ENCODE assay signal across 27 mouse cellular contexts in the genomic region with DNA sequence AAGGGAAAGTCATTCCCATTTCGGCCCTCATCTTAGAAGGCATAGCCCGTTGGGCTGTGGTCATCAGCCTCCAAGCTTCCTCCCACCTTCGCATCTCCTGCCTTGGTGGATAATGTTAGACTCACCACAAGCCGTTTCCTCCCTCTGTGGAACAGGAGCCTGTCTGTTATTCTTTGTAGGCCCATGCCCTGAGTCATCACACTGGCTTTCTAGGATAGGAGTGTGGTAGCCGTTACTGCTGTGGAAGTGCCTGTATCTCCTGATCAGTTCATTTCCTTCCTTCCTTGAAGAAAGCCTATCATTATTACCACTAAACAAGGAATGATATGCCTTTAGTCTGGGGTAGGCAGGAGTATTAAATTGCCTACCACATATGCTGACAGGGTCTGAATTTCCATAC. TPM values are rescaled to one million over a fixed set of nuclear protein-coding genes. Genes with fewer than 3 reads are reported as not detected.
DNase-seq lines count a peak whose midpoint lies in the region; ATAC-seq and TF ChIP-seq lines count a peak whose summit lies in the region.
"Had no signal": no experiment of that assay in that cellular context is flagged by ENCODE, and none has a peak within 500 bp of the region (broad histone marks: within the 10 kb centered on the region; RNA-seq: fewer than 3 reads in every experiment).

No protein-coding gene starts in this region.

- no peak for DNase-seq in gastrocnemius, adult 2 months
- DNase-seq in gastrocnemius, adult 18-20 months (ENCODE audit: low spot score) = no peak
- peak; percentile 28 for DNase-seq in MEL-GATA-1-ER (ENCODE audit: extremely low read depth, low read depth)
- DNase-seq in natural killer cell, adult 2 months (ENCODE audit: low spot score in 2 of 2) = no peak
- DNase-seq in left cerebral cortex, adult 9 months (ENCODE audit: low spot score in 2 of 2) = no peak
- DNase-seq: adrenal gland, adult 8-10 months; adrenal gland, postnatal 14 days; adrenal gland, postnatal 36 days; cerebellum, adult 11-12 months; cerebellum, adult 2 months; cerebellum, adult 9-10 months; cerebellum, postnatal 10 days; cerebellum, postnatal 25 days; forebrain, postnatal 0 days had no signal

- no peak for ATAC-seq in megakaryocyte, adult 5-6 weeks (ENCODE audit: poor library complexity, severe bottlenecking)
- ATAC-seq: activated CD4-positive, CD25-positive, alpha-beta regulatory T cell, adult 4 months; forebrain, embryonic 13.5 days; forebrain, embryonic 15.5 days; forebrain, postnatal 0 days; Patski had no signal

- H3K36me3 ChIP-seq in megakaryocyte, embryonic 14.5 days (replicated peaks; ENCODE audit: low read length) = peaks cover 73% of the 10 kb centered on the region
- H3K36me3 ChIP-seq: embryonic facial prominence, embryonic 12.5 days had no signal

- no peak for TF ChIP-seq CTCF in gastrocnemius, adult 2 months (IDR thresholded peaks at IDR 0.05)

- peak overlapping the region; percentile 25; the same call in 1 of the 2 replicates for H3K27ac ChIP-seq in gastrocnemius, adult 2 months
- H3K27ac ChIP-seq: embryonic facial prominence, embryonic 10.5 days; embryonic facial prominence, embryonic 12.5 days; forebrain, embryonic 13.5 days; forebrain, embryonic 15.5 days had no signal

- no peak overlapping the region for H3K4me3 ChIP-seq in gastrocnemius, adult 2 months
- peak overlapping the region; percentile 82 for H3K4me3 ChIP-seq in megakaryocyte, embryonic 14.5 days (replicated peaks)
- H3K4me3 ChIP-seq: embryonic facial prominence, embryonic 10.5 days; embryonic facial prominence, embryonic 12.5 days; forebrain, embryonic 13.5 days; forebrain, embryonic 15.5 days had no signal

- H3K9me3 ChIP-seq in megakaryocyte, embryonic 14.5 days = no peaks in the 10 kb centered on the region
- H3K9me3 ChIP-seq: embryonic facial prominence, embryonic 10.5 days; embryonic facial prominence, embryonic 12.5 days; forebrain, embryonic 13.5 days; forebrain, embryonic 15.5 days had no signal

- H3K4me1 ChIP-seq in megakaryocyte, embryonic 14.5 days = peaks cover 57% of the 10 kb centered on the region
- H3K4me1 ChIP-seq: embryonic facial prominence, embryonic 12.5 days; forebrain, embryonic 13.5 days; forebrain, embryonic 15.5 days had no signal

- H3K27me3 ChIP-seq in megakaryocyte, embryonic 14.5 days (replicated peaks) = no peaks in the 10 kb centered on the region
- H3K27me3 ChIP-seq: embryonic facial prominence, embryonic 12.5 days; forebrain, embryonic 13.5 days; forebrain, embryonic 15.5 days; Patski had no signal

- intact Hi-C loops in gastrocnemius, adult 2 months (cut with DNase I) = loop anchor here (5.0 kb wide), 1 partner anchor 55 kb away; a partner anchor contains a TSS

RNA-seq across cellular contexts. Expression of a gene that starts 22.9 kb away (rescaled TPM):
- total RNA-seq in gastrocnemius, adult 2 months (2021) = 1 to 10 TPM; 5.0 to 8.6 TPM
- 1 to 10 TPM; 7.2 to 8.4 TPM for total RNA-seq in gastrocnemius, adult 18-20 months (2021)
- polyA plus RNA-seq in megakaryocyte, embryonic 14.5 days (2012; ENCODE audit: insufficient read depth, low replicate concordance) = 1.0 TPM in 1 of 2 replicates, not detected in the other
- total RNA-seq in megakaryocyte, adult 5-6 weeks (2015) = 48.4 and 53.0 TPM in 2 replicates
- 43.6 and 49.8 TPM in 2 replicates for total RNA-seq in megakaryocyte, adult 5-6 weeks (2017)

RNA-seq across cellular contexts. Expression of a gene that starts 23.3 kb away (rescaled TPM):
- total RNA-seq in gastrocnemius, adult 2 months (2021) = under 1 TPM in 1 of 2 experiments, not detected in 1; 0.47 TPM
- under 1 TPM in 1 of 2 experiments, not detected in 1; 0.11 TPM for total RNA-seq in gastrocnemius, adult 18-20 months (2021)
- 7.2 and 10.9 TPM in 2 replicates for polyA plus RNA-seq in megakaryocyte, embryonic 14.5 days (2012; ENCODE audit: insufficient read depth, low replicate concordance)
- total RNA-seq in megakaryocyte, adult 5-6 weeks (2015) = 36.9 and 42.5 TPM in 2 replicates
- 135 and 170 TPM in 2 replicates for total RNA-seq in megakaryocyte, adult 5-6 weeks (2017)

RNA-seq across cellular contexts. Expression of a gene that starts 41.1 kb away (rescaled TPM):
- not detected for total RNA-seq in gastrocnemius, adult 2 months (2021)
- not detected for total RNA-seq in gastrocnemius, adult 18-20 months (2021)
- not detected in 2 replicates for polyA plus RNA-seq in megakaryocyte, embryonic 14.5 days (2012; ENCODE audit: insufficient read depth, low replicate concordance)
- 0.14 TPM in 1 of 2 replicates, not detected in the other for total RNA-seq in megakaryocyte, adult 5-6 weeks (2015)
- 0.59 TPM in 1 of 2 replicates, not detected in the other for total RNA-seq in megakaryocyte, adult 5-6 weeks (2017)
- total RNA-seq: adrenal gland, adult 18-20 months; adrenal gland, adult 8-10 months; forebrain, postnatal 0 days had no signal
- polyA plus RNA-seq: embryonic facial prominence, embryonic 10.5 days; forebrain, embryonic 11.5 days; forebrain, postnatal 0 days; Patski had no signal

RNA-seq across cellular contexts. Expression of a gene that starts 52.7 kb away (rescaled TPM):
- 1 to 10 TPM; 2.3 to 3.5 TPM for total RNA-seq in gastrocnemius, adult 2 months (2021)
- 1 to 10 TPM; 2.6 to 3.5 TPM for total RNA-seq in gastrocnemius, adult 18-20 months (2021)
- 0.02 TPM in 1 of 2 replicates, not detected in the other for polyA plus RNA-seq in megakaryocyte, embryonic 14.5 days (2012; ENCODE audit: insufficient read depth, low replicate concordance)
- not detected in 2 replicates for total RNA-seq in megakaryocyte, adult 5-6 weeks (2015)
- total RNA-seq in megakaryocyte, adult 5-6 weeks (2017) = not detected in 2 replicates
- total RNA-seq: adrenal gland, adult 18-20 months; adrenal gland, adult 8-10 months; adrenal gland, postnatal 14 days; adrenal gland, postnatal 36 days; ES-E14; forebrain, postnatal 0 days had no signal
- polyA plus RNA-seq: activated CD4-positive, CD25-positive, alpha-beta regulatory T cell, adult 4 months; C2C12; cerebellum, adult 2 months; cortical plate, adult 2 months; forebrain, embryonic 11.5 days; forebrain, embryonic 13.5 days; forebrain, embryonic 15.5 days; forebrain, postnatal 0 days; Patski had no signal

Comparison
In these comparisons a context has a peak if more than half of its experiments do, and no peak if none do; other contexts are left out.
1. RNA of a gene that starts 22.9 kb away (total RNA-seq): 43.6 to 53.0 TPM in megakaryocyte, adult 5-6 weeks; 5.0 to 8.6 TPM in gastrocnemius, adult 2 months and 7.2 to 8.4 TPM in gastrocnemius, adult 18-20 months; every median in the first group is over 4 times any median in the second.
2. RNA of a gene that starts 23.3 kb away (total RNA-seq): 36.9 to 170 TPM in megakaryocyte, adult 5-6 weeks; 0.47 TPM in gastrocnemius, adult 2 months and 0.11 TPM in gastrocnemius, adult 18-20 months; every median in the first group is over 10 times any median in the second.